Mouse (Mus musculus): ENCODE results near the gene Uggt2.

Gene Uggt2

DNA sequence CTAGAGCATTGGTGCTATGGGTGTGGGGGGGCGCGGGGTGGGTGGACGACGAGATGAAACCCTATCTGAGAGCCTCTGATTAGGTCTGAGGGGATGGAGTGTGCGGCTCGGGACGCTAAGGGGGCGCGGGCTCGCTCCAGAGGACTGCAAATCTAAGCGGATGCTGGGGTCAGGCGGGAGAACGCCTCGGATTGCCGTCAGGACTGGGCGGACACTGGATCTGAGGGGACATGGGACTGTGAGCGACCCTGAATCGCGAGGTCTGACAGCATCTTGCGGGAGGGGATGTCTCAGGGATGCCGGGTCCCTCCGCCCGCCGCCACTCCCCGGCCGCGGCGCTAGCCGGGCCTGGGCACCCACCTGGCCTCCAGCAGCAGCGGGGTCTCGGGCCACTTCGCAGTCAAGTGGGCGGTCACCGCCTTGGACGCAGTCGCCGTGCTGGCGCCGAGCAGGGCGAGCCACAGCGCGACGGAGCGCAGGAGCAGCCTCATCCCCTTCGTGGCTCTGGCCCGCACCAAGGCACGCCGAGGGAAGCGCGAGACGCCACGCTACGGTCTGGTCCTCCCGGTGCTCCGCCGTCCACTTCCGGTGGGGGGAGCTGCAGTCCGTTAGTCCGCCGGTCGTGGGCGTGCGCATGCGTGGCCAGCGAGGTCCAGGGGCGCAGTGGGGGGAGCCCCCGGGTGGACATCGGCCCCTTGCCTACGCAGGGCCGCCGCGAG lies at the start of gene Uggt2:
Gene Uggt2, minus strand, starts transcription at position 580 of the 719 bp plus-strand sequence.
- no peak for DNase-seq (ENCODE audit: low read depth)

DNA sequence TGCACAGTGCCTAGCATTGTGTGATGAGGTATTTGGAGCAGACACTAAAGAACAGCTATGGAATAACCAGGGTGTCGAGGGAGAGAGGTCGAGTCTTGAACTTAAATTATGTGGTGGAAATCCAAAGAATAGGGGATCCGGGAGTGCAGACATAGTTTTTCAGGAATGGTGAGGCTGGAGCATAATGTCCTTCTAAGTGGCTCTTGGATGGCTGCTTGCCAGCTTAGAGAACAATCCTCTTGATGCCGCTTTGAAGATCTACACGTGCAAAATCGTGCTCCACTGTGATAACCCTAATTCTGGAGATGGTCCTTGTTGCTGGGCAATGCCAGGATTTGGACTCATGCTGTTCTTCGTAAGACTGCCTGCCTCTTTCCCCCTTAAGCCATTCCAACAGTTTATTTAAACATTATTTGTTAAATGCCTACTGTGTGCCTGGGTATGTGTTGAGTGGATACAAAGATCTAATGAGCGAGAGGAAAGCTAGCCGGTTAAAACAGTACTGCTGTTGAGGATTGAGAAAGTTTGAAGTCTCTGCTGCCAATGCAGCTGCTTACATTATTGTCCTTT lies 40.2 kb upstream of the Uggt2 start:
- no peak for DNase-seq (ENCODE audit: low read depth)

DNA sequence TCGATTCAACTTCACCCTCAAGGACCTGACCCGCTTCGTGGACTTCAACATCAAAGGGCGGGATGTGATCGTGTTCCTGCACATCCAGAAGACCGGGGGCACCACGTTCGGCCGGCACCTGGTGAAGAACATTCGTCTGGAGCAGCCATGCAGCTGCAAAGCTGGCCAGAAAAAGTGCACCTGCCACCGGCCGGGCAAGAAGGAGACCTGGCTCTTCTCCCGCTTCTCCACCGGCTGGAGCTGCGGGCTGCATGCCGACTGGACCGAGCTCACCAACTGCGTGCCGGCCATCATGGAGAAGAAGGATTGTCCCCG lies 39.5 kb upstream of the Uggt2 start:
- DNase-seq (ENCODE audit: low read depth) = no peak

DNA sequence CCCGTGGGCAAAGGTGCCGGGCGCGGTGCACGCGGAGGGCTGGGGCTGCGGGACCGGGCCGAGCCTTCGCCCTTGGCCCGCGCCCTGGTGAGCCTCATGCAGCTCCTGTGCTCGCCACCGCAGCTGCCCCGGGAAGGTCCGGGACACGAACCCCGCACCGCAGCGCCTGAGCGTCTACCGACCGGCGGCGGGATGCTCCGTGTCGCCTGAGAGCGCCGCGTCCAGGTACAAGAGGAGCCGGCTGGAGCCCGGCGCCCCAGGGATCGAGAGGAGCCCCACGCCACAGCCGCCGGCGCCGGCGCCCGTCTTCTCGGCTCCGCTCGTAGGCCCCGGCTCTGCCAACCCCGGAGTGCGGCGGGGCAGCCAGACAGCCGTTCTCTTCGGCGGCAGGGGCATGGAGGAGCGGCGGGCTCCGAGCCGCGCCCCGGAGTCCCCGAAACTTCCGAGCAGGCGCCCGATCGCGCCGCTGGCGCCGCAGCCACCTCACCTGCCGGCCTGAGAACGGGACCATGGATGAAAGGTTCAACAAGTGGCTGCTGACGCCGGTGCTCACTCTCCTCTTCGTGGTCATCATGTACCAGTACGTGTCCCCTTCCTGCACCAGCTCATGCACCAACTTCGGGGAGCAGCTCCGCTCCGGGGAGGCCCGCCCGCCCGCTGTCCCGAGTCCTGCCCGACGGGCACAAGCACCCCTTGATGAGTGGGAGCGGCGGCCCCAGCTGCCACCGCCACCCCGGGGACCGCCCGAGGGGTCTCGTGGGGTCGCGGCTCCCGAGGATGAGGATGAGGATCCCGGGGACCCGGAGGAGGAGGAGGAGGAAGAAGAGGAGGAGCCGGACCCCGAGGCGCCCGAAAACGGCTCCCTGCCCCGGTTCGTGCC lies 38.9 kb upstream of the Uggt2 start, which contains the start of gene Hs6st3:
Gene Hs6st3, plus strand, starts transcription at position 436 of the 880 bp plus-strand sequence.
- DNase-seq (ENCODE audit: low read depth) = no peak

DNA sequence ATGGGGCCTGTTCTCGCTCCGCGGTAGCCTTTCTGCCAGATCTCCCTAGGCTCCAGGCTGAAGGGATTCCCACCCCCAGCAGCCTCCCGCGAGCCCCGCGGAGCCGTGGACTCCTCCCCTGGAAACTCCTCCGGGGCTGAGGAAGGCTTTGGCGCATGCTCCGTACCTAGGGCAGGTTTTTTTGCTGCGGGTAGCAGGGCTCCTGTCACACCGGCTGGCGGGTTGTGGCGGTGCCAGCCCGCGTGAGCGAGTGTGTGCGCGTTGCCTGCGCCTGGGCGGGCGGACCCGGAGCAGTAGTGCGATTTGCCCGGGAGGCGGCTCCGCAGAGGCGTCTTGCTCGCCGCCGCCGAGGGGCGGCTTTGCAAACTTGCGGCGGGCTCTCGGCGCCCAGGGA lies 38.3 kb upstream of the Uggt2 start:
- DNase-seq (ENCODE audit: low read depth) = no peak

DNA sequence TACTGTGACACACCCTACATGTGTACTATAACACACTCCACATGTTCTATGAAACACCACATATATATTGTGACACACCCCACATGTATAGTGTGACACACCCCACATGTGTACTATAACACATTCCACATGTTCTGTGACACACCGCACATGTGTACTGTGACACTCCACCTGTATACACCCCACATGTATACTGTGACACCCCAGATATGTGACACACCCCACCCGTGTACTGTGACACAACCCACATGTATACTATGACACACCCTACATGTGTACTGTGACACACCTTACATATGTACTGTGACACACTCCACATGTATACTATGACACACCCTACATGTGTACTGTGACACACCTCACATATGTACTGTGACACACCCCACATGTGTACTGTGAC lies 28.1 kb upstream of the Uggt2 start:
- DNase-seq (ENCODE audit: low read depth) = no peak

DNA sequence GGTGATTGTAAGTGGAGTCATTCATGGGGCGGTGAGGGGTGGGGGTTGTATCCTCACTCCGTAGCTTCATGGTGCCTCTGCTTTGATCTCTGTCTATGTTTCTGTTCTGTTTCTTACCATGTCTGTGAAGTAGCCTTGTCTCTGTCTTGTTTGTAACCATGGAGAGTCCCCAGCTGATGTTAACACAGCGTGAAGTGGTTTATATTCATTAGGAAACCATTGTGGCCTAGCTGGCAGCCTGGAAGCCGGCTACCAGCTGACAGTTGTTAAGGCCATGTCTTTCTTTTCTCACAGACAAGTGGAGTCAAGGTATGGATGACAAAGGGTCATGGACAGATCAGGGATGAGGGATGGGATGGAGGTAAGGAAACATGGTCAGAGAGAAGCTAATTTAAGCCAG lies 26.6 kb upstream of the Uggt2 start:
- DNase-seq (ENCODE audit: low read depth) = no peak

DNA sequence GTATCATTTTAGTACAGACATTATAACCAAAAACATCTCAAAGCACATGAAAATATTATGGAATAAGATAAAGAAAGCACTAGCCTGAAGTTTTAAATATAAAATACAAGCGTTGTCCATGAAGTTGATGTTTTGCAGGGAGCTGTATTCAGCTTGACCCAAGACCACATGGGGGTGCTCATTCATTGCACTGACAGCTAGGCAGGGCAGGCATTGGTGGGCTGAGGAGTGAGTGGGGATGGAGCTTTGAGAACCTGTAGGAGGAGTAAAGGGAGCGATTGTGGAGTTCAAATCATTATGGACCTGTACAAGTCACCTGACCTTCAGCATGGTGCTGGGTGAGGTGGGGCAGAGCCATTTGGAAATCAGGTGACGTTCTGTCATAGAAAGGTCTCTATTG lies 24.8 kb upstream of the Uggt2 start:
- DNase-seq (ENCODE audit: low read depth) = no peak

DNA sequence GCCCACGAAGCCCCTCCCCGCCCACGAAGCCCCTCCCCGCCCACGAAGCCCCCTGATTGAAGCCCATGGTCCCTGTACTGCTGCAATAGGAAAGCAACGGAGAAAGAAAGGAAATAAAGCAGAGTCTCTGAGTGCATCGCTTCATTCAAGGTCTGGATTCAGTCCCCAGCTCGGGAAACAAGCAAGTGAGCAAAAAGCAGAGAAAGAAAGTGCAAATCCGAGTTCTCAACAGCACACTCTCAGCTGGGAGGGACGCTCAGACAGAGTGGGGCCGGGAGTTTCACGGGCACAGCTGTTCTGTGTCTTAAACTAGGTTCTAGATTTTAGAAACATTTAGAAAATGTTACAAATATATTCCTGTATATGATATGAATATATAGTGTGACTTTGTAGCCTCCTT lies 24.4 kb upstream of the Uggt2 start:
- no peak for DNase-seq (ENCODE audit: low read depth)

DNA sequence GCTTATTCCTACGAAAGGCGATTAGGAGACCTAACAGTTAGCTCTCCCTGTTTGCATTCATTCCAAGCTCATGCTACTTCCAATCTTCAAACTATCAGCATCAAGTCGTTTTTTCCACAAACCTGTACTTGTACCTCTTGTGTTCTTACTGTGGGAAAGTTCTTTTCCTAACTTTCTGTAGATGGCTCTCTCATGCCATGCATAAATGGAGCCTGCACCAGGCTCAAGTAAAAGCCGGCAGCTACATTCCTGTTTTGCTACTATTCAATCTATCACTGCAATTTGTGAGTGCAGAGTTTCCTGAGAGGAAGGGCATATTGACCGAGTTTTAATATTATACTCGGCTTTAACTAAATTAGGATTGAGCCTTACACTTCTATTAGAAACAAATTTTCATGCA lies 13.3 kb upstream of the Uggt2 start:
- no peak for DNase-seq (ENCODE audit: low read depth)

DNA sequence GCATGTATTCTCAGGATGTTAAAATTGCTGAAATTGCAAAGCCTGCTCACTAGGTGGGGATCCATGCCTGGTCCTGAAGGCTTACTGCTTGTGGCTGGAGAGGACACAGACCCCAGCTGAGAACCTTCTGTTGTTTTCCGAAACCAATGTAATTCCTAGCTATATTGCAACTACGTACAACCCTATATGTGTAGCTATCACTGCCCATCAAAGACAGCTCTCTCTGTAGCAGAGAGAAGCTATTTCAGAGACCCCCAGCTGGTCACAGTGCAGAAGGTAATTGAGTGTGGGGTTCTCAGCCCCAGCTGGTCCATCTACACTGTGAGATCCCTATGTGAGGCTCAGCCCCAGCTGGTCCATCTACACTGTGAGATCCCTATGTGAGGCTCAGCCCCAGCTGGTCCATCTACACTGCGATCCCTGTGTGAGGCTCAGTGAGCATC lies 10.6 kb upstream of the Uggt2 start:
- DNase-seq (ENCODE audit: low read depth) = no peak

DNA sequence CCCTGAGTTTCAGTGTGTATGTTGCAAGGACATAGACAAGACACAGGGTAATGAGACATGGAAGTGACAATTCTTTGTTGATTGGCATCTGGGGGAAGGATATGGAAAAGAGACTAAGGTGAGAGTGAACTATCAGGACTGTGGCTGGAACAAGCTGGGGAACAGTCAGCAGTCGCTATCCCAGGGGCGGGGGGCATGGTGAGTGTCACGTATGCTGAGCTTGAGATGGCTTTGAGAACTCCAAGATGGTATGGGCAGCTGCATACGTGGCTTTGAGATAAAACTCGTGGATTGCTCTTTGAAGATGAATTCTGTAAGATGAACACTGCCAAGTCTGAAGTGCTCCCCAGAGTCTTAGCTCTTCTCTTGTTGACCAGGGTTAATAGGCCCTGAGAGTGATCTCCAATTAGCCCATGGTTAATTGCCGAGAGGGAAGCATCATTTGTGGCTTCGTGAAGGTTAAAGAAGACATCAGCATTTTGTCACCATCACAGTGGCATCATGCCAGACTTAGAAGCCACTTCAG lies 9.6 kb upstream of the Uggt2 start:
- DNase-seq (ENCODE audit: low read depth) = no peak

DNA sequence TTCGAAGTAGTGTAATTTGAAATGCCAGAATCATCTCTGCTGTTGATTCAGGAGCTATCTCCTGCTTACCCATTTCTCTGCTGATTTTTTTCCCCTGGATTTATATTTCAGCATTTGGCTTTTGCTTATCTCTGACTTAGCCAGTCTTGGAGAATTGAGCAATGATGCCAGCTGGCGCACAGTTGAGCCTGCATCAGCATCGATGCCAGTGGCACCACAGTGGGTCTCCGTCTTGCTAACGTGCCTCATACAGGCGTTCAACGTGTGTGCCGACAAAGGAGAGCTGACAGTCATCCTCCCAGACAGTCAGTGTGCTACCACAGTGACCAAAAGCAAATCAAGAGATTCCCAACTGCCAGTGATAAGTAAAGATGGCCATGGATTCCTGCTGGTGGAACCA lies 8.4 kb upstream of the Uggt2 start:
- DNase-seq (ENCODE audit: low read depth) = no peak

DNA sequence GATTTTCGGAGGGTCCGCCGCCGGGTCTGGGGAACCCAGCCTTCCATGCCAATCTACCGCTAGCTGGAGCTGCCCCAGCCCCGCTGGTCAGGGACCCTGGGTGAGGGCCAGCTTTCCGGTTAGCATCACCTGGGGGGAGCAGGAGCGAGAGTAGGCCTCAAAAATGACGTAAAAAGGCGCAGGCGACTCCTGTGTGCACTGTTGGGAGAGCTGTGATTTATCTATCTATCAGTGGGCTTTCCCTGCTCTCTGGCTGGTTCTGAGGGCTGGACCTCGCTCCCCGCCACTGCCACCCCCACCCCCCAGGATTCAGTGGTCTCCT lies 301 bp upstream of the Uggt2 start:
- DNase-seq (ENCODE audit: low read depth) = no peak

DNA sequence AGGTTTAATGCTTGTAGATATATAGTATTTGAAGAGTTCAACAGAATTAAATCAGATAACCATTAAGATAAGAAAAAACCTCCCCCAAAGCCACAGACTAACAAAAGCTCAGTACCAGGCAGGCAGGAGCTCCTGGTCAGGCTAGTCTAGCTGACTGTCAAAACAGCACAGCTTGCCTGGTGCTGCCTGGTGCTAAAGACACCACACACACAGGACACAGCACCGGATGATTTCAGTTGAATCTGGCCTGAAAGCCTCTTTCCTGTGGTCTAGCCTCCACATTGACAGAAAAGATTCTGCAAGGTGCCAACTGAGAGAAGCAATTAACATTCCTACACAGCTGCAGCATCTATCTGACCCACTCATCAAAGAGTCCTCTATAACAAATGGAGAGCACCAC lies 37.4 kb downstream of the Uggt2 start:
- DNase-seq (ENCODE audit: low read depth) = no peak

DNA sequence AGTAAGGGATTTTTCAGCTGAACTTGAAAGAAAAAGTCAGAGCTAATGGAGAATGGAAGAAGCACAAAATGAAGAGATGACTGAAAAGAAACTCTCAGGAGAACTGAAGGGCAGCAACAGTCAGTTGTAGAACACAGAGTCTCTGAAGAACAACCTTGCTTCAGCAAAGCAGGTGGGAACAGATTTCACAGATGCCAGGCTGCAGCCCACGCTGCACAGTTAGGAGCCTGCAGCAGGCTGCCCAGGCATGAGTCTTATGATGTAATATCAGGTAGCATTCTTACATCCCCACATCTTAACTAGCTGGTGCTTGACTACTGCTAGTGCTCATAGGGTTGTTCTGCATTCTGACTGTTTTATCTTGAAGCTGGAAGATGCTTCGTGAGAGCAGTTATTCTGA lies 38.5 kb downstream of the Uggt2 start:
- no peak for DNase-seq (ENCODE audit: low read depth)

DNA sequence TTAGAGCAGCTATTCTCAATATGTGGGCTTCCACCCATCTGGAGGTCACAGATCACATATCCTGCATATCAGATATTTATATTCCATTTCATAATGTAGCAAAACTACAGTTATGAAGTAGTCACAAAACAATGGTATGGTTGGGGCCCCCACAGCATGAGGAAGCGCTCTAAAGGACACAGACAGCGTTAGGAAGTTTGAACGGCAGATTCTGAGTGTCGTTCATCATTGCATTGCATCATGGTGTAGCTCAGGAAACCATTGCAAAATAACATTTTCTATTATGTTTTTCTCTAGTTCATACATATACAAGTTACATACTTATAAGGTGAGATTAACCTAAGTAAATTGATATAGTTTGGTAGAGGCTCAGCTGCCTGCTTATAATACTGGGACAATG lies 42.2 kb downstream of the Uggt2 start:
- no peak for DNase-seq (ENCODE audit: low read depth)

DNA sequence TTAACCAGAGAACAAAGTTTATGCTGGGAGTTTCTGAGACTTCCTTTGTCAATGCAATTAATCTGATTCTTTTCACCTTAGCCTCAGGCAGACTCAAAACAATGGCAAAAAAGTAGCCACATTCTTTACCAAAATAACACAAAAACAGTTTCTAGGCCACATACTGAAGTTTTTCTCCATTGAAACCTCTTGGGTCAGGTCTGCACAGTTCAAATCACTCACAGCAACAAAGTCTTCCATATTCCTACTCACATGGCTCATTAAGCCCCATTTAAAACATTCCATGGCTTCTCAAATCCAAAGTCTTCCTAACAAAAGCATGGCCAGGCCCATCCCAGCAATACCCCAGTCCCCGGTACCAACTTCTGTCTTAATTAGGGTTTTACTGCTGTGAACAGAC lies 46.3 kb downstream of the Uggt2 start:
- no peak for DNase-seq (ENCODE audit: low read depth)

DNA sequence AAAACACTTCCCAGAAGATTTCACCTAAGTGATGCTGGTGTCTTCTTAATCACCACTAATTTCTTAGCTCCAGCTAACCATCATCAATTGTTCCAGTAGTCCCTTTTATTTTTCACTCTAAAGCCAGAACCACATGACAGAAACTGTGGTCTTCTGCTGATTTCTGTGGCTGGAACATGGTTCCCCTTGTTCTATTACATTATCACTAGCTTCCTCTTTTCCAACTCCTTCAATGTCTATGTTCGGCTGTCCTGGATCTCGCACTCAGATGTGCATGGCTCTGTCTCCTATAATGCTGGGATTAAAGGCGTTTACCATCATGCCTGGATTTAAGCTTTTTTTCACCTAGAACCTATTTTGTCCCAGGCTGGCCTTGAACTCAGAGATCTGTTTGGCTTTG lies 46.9 kb downstream of the Uggt2 start:
- DNase-seq (ENCODE audit: low read depth) = no peak

DNA sequence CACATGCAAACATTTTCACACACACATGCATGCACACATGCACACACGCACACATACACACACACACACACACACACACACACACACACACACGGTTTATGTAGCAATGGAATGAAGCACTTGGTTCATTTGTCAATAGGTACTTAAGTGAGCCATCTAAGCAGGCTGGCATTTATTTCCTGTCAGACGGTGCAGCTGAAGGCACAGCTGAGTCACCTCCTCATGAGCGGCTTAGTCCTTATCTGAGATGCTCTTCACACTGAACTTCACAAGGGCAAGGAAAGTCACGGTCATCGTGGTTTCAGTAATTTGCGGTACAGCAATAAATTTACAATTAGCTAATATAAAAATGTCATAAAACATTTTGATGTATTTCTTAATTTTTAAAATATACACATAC lies 55.5 kb downstream of the Uggt2 start:
- no peak for DNase-seq (ENCODE audit: low read depth)

DNA sequence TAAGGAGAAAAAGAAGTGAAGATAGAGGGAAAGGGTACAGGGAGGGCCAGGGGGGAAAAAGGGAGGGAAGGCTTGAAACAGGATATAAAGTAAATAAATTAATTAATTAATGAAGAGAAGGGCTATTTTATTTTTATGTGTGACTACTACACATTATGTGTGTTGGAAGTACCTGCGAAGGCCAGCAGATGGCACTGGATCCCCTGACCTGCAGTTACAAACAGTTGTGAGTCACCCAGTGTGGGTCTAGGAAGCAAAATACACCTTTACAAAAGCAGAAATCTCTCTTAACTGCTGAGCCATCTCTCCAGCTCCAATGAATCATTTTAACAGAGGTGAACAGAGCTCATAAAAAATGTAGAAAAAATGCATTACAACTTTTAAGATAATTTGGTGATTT lies 59.0 kb downstream of the Uggt2 start:
- DNase-seq (ENCODE audit: low read depth) = peak; percentile 20

DNA sequence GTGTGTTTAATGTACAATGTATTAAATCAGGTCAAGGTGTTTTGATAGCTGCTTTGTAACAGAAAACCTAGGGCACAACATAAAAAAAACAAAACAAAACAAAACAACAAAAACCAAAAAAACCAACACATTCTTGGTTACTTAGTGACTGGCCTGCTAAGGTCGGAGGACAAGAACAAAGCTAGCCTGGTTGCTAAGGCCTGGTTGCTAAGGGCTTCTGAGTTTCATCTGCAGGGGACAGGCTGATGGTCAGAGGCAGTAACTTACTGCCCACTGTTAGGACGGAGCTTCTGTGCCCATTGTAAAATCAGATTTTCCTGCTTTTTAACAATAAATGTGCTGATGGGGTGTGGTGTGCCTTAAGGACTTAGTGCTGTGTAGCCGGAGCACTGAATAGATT lies 61.5 kb downstream of the Uggt2 start:
- DNase-seq (ENCODE audit: low read depth) = no peak

DNA sequence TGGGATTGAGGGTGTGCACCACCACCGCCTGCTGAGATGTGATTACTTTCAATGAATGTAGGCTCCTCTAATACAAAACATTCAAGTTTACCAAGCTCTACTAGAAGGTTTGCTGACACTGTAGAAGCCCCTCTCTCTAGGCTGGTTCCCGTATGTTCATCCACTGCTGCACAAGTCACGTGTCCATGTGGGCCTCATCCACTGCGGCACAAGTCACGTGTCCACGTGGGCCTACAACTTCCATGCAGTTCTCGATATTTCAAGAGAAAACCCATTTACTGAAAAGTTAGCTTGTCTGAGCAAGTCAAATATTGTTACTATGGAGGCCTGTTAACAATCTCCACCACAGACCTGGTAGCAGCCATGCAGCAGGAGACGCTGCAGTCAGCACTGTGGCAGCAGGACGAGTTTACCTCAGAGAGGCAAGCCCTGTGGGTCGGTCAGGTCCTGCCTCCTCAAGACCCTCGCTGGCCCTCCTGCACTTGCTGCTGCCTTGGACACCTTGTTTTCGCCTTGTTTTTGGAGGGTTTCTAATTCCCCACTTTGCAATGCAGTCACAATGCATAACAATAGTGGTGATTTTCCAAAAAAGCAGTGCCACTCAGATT lies 62.0 kb downstream of the Uggt2 start:
- DNase-seq (ENCODE audit: low read depth) = no peak
